Mouse (Mus musculus) cerebellum, postnatal 4 days (tissue): ENCODE results near the gene Selenof.

ENCODE experiments used
- DNase-seq, 2 experiments: peaks; one replicate each; pipeline ENCODE4 v3.0.0; 2022; ENCODE audit warnings: low spot score in 2 of 2, mixed read lengths in 1 of 2

Gene Selenof

DNA sequence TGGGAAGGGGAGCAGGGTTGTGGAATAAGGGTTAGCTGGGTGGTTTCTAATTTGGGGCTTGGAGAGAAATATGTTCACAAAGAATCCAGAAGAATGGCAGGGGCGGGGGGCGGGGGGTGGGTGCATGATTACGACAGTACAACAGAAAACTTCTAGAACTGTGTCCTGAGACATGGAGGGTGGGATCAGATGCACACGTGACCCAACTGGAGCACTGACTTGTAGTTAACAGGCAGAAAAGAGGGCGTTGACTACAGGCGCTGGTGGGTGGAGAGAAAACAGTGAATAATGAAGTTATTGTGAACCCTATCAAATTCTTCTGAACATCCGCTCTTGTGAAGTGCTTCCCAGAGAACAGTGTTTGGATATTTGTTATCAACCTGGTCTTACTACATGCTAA is 6.2 kb upstream of the Selenof start:
- DNase-seq = no peak

DNA sequence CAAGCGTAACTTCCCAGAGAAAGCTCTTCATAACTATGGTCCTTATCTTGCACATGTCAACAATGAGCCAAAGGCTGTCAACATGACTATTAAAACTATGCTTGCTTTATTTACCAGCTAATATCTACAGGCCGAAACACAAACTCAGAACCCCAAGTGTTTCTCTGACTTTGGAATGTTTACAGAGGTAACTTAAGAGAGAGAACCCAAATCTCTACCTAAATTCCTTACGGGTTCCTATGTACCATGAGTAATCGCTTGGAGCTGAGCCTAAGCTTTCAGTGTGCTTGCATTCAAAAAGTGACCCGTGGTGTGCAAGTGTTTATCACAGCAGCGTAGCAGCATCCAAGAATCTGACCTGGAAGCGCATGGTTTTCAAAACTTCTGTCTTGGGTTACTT is 4.9 kb upstream of the Selenof start:
- DNase-seq = no peak

DNA sequence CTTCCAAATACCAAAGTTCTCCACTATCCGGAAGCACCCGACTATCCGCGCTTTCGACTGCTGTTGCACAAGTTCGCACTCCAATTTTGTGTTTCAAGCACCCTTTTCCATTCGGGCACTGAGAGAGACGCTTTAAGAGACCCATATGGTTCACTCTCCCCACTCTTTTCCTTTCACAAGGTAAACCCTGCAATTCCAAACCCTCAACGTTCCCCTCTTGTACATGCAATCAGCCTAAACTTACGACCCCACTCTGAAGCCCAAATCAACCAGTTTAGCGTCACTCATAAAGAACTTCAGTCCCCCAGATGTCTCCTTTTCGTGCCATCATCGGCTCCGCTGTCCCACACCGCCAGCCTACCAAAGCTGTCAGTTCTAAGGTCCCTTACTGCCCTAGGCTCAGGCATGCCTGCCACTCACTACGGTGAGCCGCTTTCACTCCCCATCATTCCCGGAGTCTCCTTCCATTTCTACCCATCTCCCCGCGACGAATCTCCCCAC is 1.2 kb upstream of the Selenof start:
- no peak for DNase-seq

DNA sequence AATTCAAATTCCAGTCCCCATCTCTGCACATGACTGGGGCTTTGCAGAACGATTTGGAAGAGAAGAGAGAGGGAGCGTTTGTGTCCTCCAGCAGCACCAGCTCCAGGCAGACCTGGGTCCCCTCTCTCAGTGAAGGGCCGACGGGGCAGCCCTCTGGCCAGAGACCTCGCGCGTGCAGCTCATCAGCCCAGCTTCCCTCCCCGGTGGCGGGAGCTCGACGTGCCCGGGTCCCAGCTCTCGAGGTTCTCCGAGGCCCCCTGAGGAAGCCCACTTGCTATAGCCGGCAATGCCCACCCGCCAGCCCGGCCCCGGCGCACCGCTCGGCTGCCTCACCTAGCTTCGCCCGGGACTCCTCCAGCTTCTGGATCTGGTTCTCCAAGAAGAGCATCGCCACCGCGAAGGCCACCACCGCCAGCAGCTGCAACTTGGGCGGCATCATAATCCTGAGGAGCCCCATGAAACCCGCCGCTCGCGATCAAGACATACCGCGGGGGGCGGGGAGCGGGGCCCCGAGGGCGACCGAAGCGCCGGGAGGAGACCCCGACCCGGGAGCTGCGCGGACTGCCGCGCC is 618 bp upstream of the Selenof start:
- DNase-seq = peak in 1 of 2 experiments; percentile 24

DNA sequence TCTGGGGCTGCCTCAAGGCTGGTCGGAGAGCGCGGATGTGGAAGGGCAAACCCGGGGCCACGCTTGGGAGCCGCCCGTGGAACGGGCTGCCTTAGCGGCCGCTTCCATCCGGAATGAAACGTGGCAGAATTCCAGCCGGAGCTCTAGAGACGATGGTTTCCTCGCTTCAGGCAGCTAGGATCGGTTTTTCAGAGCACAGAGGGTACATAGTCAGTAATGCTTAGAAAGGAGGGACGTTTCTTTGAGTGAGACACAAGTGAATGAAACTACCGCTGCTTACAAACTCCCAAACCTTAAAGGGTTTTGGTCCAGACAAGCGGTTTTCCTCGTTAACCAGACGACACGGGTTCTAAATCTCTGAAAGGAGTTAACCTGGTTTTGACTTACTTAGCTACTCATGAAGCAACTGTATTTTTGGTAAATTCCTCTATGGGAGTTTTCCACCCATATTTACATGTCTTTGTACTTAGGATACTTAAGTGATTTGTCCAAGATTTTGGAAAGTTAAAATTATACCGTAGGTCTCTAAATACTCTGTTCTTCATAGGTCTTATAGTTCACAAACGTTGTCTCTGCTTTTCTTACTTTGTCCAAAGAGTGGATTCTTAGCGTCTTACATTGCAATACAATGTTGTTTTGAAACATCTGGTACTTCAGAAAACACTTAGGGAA is 848 bp downstream of the Selenof start:
- no peak for DNase-seq

DNA sequence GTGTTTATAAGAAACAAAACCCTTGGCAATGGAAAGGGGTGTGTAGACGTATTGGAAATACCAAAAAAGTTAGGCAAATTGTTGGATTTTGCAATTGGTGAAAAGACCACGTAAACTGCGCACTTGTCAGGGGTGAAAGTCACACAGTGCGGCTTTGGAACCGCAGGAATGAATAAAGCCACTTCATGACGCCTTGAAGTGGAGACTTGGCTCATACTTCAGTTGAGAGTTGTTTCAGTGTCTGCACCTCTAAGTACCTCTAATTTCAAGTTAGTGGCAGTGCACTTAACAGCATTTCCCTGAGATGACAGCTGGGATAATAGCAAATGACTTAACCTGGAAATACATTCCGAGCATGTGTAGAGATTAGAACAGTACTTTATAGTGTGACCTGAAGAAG is 4.2 kb downstream of the Selenof start:
- DNase-seq = no peak

DNA sequence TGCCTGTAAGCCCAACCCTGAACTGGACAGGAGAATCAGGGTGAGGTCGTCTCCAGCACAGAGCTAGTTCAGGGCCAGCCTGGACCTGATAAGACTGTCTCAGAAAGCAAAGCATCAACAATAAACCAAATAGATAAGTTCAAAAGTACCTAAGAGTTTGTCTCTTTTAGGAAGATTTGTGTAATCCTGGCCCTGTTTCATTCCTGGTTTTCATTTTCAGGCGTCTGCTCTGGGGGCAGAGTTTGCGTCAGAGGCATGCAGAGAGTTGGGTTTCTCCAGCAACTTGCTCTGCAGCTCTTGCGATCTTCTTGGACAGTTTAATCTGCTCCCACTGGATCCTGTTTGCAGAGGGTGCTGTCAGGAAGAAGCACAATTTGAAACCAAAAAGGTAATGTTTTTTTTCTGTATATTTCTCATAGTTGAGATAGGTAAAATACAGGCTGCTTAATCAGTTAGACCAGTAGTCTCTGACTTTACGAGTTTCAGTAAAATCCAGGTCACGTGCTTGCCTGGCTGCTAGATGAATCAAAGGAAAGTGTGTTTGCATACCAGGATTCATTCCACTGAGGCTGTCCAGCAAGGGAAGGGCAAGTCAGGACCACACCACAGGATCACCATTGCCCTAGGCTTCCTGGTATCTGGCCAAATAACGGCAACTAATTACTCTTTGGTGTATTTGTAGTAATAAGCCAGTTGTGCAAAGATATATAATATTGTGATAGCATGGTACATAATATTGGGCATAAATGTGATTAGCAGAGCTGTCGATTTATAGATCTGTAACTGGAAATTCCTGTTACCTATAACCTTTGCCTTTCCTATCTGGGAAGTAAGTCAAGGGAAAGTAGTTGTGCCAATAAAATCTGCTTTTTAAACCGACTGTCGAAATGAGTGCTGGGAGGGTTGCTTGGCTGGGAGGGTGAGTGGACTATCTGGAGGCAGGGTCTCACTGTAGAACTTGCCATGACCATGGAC is 7.5 kb downstream of the Selenof start:
- DNase-seq = no peak

DNA sequence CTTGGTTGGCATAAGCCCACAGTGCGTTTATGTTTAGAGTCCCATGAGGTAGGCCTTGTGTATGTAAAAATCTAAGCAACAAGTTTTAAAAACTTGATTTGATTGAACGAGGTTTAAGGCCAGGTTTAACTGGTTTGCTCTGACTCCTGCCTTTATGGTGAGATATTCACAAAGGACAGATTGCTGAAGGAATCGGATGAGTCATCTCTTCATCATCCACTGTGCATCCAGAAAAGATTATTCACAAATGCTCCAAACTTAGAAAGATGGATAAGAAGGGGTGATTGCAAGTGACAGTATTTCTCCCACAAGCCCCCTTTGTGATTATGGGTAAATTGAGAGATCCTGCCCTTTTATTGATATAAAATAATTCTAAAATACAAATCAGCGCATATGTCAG is 8.8 kb downstream of the Selenof start:
- no peak for DNase-seq

DNA sequence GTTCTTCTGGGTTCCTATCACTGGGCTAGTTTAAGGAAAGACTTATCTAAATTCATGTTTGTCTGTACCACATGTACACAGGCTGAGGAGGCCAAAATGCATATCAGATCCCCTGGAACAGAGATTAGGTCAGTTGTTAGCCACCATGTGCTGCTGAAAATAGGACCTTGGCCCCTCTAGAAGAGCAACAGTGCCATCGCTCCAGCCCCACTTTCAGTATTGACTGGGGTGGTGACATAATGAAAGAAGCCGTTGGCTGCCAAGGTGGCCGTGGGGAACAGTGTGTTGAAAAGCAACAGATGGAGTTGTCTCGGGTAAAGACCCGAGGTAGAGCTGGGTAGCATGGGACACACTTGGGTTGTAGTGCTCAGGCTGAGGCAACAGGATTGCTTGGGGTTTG is 9.7 kb downstream of the Selenof start:
- DNase-seq = no peak

DNA sequence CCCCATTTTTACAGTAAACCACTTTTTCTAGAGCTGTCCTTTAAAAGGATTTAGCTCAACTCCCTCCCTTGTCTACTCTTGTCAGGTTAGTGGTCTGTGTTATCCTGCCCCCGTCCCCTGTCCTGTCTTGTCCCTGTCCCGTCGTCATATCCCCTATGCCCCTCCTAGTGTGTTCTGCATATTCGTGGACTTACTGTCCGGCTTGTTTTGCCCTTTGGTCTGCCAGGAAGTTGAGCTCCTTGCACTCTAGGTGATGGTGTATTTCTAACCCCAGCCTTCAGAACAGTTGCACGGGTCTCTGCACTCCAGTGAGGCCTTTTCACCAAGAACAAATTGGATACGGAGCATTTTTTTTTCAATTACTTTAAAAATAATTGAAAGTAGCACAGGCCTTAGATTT is 10.2 kb downstream of the Selenof start:
- no peak for DNase-seq

DNA sequence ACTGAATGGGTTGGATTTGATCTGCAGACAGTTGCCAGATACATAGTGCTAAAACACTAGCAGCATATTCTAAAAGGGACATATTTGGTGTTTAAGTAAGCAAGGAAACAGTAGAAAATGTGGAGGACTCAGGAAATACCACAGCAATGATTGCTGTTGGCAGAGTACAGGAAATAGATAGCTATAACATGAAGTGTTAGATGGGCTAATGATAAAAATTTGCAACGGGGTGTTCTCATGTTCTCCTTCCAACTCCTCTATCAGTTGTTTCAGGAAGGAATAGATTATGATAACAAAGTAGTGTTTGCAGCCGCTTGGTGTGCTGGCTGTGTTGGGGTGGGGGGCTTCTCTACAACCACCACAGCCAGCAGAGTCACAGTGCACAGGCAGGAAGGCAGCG is 11.7 kb downstream of the Selenof start:
- no peak for DNase-seq

DNA sequence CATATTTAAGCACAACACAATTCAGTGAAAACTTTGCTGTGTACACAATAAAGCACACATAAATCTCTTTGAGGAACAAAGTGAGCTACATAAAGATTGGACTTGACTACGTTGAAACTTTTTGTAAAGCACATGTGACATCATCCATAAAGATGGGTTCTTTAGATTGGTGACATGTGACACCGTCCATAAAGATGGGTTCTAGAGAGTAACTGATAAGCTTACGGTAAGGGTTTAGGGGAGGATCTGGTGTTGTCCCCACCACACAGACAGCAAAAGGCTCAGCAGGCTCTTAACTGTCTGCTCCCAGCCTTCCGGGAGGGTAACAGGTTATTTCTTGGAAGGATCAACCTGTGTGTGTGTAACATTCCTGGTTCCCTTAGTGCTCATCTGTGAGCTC is 12.2 kb downstream of the Selenof start:
- no peak for DNase-seq

DNA sequence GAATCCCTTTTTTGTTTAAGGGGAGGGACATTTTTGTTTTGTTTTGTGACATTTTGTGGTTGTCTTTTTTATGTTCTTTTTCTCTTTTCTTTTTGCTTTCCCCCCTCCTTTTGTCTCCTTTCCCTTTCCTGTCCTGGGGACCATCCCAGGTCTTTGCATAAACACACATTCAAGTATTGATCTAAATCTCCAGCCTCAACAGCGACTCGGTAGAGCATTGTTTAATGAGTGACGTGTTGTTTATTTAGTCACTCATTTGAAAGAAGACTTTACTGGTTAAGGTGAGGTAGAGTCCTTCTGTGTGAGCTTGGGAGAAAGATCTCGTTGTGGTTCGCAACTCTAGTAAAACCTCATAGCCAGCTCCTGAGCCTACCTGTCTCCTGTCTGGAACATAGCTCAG is 13.7 kb downstream of the Selenof start:
- no peak for DNase-seq

DNA sequence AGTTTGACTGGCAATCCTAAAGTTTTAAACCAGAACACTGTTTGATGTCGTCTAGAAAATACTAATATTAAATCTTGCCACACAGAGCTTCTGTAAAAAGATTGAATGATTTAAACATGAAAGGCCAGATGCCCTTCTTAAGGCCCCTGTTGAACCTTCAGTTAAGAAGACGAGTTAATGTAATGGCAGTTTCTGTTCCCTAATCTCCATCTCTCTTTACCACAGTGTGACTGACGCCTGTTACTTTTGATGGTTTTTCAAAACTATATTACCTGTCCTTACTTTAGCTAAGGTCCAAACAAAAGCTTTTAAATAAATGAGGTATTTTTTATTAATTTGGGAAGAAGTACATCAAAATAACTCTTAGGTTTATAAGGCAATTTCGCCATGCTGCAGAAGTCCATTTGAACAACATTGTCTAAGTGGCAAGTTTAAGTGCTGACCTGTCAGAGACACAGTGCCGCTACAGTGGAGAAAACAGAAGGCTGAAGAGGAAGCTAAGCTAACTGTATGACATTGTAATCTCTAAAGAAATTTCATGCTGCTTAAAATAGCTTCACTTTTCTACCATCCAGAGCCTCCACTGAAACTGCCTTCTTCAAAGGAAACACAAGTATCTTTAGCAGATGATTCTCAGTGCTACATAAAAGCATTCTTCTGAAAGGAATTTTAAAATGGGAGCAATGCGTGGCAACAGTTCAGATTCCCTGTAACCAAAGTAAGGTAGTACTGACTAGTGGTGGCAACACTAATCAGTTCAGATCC is 14.9 kb downstream of the Selenof start:
- no peak for DNase-seq

DNA sequence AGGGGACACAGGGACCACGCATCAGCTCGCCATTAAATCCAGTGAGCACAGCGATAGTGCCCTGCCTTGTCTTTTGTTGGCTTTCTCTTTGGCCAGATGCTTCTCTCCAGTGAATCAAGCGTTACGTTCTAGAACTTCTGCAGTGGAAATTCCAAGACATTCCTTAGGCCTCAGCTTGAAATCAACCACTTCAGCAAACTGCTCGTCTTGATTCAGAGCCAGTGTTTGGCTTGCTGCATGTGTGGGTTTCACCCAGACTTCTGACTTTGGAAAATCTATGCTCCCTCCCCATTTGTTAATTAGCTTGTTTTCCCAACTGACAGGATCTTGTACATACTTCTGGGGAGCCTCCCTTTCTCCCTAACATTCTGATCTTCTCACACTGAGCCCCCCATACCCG is 16.6 kb downstream of the Selenof start:
- no peak for DNase-seq

DNA sequence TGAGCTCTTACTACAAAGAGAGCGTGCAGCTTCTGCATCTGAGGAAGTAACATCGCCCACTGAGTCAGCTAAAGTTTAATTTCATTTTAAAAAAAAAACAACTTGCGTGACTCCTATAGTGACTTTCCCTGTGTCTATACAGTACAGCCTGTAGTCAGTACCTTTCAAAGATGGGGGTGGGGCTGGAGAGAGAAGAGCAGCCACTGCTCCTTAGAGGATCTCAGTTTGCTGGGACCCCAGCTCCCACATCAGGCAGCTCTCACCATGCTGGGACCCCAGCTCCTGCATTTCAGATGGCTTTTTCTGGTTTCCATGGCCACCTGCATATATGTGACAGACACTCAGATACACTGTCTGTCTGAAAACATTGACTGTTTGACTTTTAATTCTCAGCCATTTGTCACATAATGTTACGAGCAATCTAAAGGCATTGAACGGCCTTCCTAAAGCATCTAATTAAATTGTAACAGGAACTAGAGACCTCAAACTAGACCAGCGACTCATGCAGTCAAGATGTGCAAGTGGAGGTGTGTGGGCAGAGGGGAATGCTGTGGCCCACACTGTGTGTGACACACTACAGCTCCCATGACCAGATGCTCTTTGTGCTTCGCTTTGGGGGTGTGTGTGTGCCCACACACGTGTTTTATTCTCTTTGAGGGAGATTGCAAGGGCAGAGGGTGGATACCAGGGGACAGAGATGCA is 19.2 kb downstream of the Selenof start:
- no peak for DNase-seq

DNA sequence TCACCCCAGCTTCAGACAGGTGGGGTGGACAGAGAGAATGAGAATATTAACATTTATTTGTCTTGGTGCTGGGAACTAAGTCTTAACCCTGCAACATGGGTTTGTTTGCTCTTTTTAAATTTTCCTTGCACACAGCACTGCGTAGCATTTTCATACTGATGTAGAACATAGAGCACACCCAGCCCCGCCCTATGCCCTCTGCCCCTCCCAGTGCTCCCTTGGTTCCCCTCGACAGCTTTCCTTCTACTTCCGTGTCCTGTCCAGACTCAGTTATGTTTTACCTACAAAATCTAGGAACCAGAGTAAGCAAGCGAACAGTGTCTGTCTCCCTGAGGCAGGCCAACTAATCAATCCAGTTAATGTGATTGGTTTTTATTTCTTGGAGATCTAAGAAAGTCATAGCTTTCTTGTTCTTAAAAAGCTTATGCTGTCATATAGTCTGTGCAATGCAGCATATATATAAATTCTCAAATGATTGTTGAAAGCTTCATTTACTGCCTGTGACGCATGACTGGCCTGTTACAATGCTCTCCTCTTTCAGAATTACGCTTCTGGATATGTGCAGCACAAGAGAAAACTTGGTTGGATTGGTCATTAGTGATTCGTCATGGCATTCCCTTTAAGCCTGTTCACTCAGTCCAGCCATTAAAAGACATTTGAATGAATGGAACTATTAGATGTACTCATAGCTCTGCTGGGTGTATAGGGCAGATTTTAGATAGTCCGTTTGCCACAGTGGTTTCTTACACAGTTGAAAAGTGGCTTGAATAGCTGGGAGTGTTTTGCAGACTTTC is 23.1 kb downstream of the Selenof start:
- DNase-seq = no peak

DNA sequence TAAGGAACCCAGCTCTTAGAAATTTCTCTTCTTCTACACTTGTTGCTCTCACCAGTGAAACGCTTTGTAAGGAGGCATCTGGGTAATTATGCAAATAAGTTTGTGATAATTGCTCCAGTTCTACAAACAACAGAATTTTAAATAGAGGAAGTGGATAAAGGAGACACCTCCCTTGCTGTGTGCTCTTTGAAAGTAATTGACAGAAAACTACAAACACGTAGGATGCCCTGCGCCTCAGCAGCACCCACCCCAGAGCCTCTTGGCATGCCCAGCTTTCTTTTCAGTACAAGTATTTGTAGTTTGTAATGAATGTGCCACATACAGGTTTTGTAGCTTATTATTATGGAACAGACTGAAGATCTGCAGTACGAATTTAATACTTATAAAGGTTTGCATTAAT is 27.0 kb downstream of the Selenof start:
- no peak for DNase-seq

DNA sequence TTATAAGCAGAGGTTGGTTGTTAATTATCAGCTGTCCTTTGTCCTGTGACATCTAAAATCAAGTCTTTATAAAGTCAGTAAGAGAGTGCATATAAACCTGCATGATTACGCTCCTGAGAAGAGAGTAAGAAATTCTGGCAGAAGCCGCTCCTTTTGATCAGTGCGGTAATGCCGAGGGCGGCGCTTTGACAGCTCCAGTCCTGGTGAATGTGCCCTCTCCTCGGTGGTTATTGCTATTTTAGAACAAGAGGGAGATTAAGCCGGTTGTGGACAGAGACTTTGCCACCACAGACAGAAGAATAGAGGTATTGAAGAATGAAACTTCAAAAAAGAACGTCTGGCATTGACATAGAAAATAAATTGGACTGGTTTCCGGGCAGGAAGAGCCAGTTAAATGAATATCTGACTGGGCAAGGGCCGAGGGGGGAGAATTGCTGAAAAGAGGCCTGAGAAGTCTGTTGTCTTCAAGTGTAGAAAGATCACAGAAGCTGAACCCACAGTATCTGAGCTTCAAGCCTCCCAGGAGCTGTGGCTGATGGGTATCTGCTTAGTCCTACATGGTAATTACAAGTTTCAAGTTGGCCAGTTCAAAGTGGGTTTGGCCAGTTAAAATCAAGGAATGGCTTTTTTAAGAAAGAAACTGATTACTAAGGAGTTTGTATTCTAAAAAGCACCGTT is 27.8 kb downstream of the Selenof start:
- DNase-seq = no peak

DNA sequence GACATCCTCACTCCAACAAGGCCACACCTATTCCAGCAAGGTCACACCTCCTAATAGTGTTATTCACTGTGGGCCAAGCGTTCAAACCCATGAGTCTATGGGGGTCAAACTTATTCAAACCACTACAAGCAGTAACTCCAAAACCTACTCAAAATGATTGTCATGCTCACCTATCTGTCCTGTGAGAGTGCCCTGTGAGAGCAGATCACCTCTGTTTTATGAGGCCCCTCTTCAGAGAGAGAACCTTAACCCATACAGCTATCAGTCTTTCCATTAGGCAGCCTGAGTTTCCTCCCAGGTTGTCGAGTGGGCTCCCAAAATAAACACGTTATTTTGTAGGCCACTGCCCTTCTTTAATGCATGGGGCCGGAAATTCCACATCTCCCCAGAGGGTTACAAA is 32.3 kb downstream of the Selenof start:
- no peak for DNase-seq
